Mouse (Mus musculus) liver, embryonic 15.5 days (tissue): Measurements from ENCODE around the gene Nop53. TPM values are rescaled to one million over a fixed set of nuclear protein-coding genes. Genes with fewer than 3 reads are reported as not detected.

Experiments
- ATAC-seq: fragments of 200-750 bp; cut with Nextera tagmentation; 2 replicates; pipeline ENCODE4 v1.8.0; 2017; ENCODE audit warnings: moderate number of reproducible peaks, mild to moderate bottlenecking, moderate library complexity; ENCODE audit not compliant: insufficient read depth
- H3K27ac ChIP-seq: fragments of 300-500 bp; sonication (generic); replicated peaks from 2 replicates; pipeline ENCODE4 v1.5.1; 2015; ENCODE audit warnings: mild to moderate bottlenecking, inconsistent platforms
- H3K27me3 ChIP-seq: fragments of 300-500 bp; sonication (generic); 2 replicates; pipeline ENCODE4 v1.6.1; 2015; ENCODE audit warnings: mild to moderate bottlenecking, inconsistent platforms
- H3K36me3 ChIP-seq: fragments of 300-500 bp; sonication (generic); replicated peaks from 2 replicates; pipeline ENCODE4 v1.6.1; 2015; ENCODE audit warnings: moderate library complexity, mild to moderate bottlenecking, inconsistent platforms
- H3K4me1 ChIP-seq: fragments of 300-500 bp; sonication (generic); replicated peaks from 2 replicates; pipeline ENCODE4 v1.6.1; 2015; ENCODE audit warnings: inconsistent platforms
- H3K4me2 ChIP-seq: fragments of 300-500 bp; sonication (generic); 2 replicates; pipeline ENCODE4 v1.6.1; 2015; ENCODE audit warnings: moderate library complexity, mild to moderate bottlenecking, inconsistent platforms
- H3K4me3 ChIP-seq: fragments of 300-500 bp; sonication (generic); replicated peaks from 2 replicates; pipeline ENCODE4 v1.5.1; 2015; ENCODE audit warnings: mild to moderate bottlenecking, inconsistent platforms
- H3K9ac ChIP-seq: fragments of 300-500 bp; sonication (generic); 2 replicates; pipeline ENCODE4 v1.6.1; 2015; ENCODE audit warnings: moderate library complexity, mild to moderate bottlenecking, inconsistent platforms
- H3K9me3 ChIP-seq: fragments of 300-500 bp; sonication (generic); replicated peaks from 2 replicates; pipeline ENCODE4 v1.6.1; 2016; ENCODE audit warnings: inconsistent platforms
- WGBS: fragments of 180-500 bp; shearing (Covaris S2); methylation state at CpG from one replicate; pipeline ENCODE4 v1.1.7; 2015; ENCODE audit warnings: mixed read lengths; ENCODE audit not compliant: insufficient replicate concordance; 5-methylcytosine and 5-hydroxymethylcytosine counted together
- polyA plus RNA-seq: library from polyadenylated mRNA; unstranded; fragments of >200 nt; fragmentation: Nextera tagmentation; extraction: Ambion mirVana; gene quantifications from 2 replicates; pipeline ENCODE4 v1.2.1, GENCODE M21; 2015

Gene Nop53
- polyA plus RNA-seq, 1 experiment from 2014 or later = 81.2 TPM

DNA sequence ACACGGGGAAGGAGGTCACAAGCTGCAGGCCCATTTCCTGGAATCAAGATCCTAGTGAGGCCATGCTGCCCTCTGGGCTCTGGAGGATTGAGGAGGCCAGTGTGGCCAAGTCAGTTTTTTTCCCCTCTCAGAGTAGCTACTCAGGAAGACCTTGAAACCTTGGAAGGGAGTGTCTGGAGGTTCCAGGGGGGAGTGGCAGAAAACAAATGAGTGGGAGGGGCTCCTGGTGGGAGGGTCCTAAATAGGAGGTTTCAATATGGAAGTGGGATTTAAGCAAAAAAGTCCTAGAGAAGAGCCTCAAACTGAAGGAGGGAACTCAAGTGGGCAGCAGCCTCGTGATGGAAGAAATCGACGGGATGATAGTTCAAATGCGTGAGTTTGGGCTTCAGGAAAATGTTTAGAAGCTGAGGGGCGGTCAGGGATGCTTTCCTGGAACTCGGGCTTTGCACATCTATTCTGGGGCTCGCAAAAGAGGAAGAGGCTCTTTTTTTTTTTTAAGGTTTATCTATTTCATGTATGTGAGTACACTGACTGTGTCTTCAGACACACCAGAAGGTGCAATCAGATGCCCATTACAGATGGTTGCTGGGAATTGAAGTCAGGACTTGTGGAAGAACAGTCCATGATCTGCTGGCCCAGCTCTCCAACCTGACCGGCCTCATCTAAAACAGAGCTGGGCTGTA is 44.4 kb downstream of the Nop53 start:
- Histone ChIP-seq H3K9me3 (no peaks in the 10 kb centered on the region), H3K4me3 (no peak overlapping the region), H3K27me3 (no peaks in the 10 kb centered on the region), H3K9ac (no peak overlapping the region), H3K4me2 (no peak overlapping the region), H3K4me1 (no peaks in the 10 kb centered on the region), H3K27ac (no peak overlapping the region), H3K36me3 (no peaks in the 10 kb centered on the region)
- ATAC-seq = no peak
- 53% methylated on average over 9 of the region's 9 CpGs for WGBS

GRCm38 (mm10) chr7:15894251-15894650 is 51.6 kb downstream of the Nop53 start:
- Histone ChIP-seq H3K9me3 (no peaks in the 10 kb centered on the region), H3K9ac (no peak overlapping the region), H3K4me3 (no peak overlapping the region), H3K4me1 (no peaks in the 10 kb centered on the region), H3K36me3 (no peaks in the 10 kb centered on the region), H3K27ac (no peak overlapping the region), H3K27me3 (no peaks in the 10 kb centered on the region), H3K4me2 (no peak overlapping the region)
- ATAC-seq = no peak
- WGBS = 40% methylated on average over 1 of the region's 1 CpGs

Other genes with a start within 250 kb of the Nop53 start
- not detected in 2 replicates for gene Obox5, start 195.9 kb downstream of the Nop53 start, polyA plus RNA-seq
- gene Obox6, start 106.4 kb downstream of the Nop53 start, polyA plus RNA-seq = not detected in 2 replicates
- not detected in 2 replicates for gene Crx, start 66.1 kb downstream of the Nop53 start, polyA plus RNA-seq
- not detected in 2 replicates for gene Crxos, start 63.5 kb downstream of the Nop53 start, polyA plus RNA-seq
- 246 and 279 TPM in 2 replicates for gene Selenow, start 23.7 kb downstream of the Nop53 start, polyA plus RNA-seq
- gene Ehd2, start 21.5 kb upstream of the Nop53 start, polyA plus RNA-seq = 4.1 and 4.6 TPM in 2 replicates
- 1.6 and 1.9 TPM in 2 replicates for gene Bicra, start 101.8 kb upstream of the Nop53 start, polyA plus RNA-seq
- not detected in 2 replicates for gene Zfp541, start 115.7 kb upstream of the Nop53 start, polyA plus RNA-seq
- 159 and 169 TPM in 2 replicates for gene Napa, start 152.4 kb upstream of the Nop53 start, polyA plus RNA-seq
- 8.6 and 9.6 TPM in 2 replicates for gene Kptn, start 173.8 kb upstream of the Nop53 start, polyA plus RNA-seq
- gene Slc8a2, start 183.8 kb upstream of the Nop53 start, polyA plus RNA-seq = not detected in 2 replicates
- 1.3 and 1.7 TPM in 2 replicates for gene Meis3, start 229.0 kb upstream of the Nop53 start, polyA plus RNA-seq